Mouse (Mus musculus): ENCODE results near the gene Cog1.

DNA sequence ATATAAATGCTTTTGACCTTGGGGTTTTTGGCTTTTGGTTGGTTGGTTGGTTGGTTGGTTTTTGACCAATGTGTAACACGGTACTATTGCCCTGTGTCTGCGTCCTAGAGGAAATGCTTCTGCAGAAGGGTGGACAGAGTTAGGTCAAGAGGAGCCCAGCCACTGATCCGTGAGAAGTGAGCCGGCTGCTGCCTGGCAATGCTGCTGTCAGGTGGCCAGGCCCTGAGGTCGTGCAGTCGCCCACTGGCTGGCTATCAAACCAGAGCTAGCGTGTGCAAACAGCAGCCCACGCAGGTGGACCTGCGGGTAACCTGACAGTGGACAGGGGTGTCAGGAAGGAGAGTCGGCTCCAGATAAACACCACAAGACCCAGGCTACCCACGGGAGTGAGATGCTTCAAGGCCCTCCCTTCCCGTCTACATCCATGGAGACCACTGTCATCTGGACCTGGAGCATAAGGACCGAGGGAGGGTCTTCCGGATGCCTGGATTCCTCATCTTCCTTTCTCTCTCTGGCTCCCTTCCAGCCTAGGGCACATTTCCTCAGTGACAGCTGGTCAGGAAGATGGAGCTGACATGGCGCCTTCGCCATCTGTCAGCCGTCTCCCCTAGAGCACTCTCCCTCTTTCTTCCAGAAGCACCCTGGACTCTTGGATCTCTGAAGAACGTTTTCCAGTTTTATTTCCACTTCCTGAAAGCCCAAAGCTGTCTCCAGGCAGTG, 48.3 kb upstream of the Cog1 start:
- TF ChIP-seq CTCF (IDR thresholded peaks at IDR 0.05) (no peak), EP300 (IDR thresholded peaks at IDR 0.05) (no peak)
